Mouse (Mus musculus) C2C12 (cell line): Measurements from ENCODE around the gene Dhfr. TPM values are rescaled to one million over a fixed set of nuclear protein-coding genes. Genes with fewer than 3 reads are reported as not detected.

Experiments
- H3K27me3 ChIP-seq: one replicate; pipeline ENCODE4 v1.6.1; 2011; ENCODE audit not compliant: control insufficient read depth, insufficient read depth, insufficient read length
- H3K36me3 ChIP-seq: one replicate; pipeline ENCODE4 v1.6.1; 2011; ENCODE audit not compliant: control insufficient read depth, insufficient read depth
- H3K4me3 ChIP-seq: one replicate; pipeline ENCODE4 v1.5.1; 2011; ENCODE audit warnings: mild to moderate bottlenecking, control low read depth; ENCODE audit not compliant: poor library complexity, insufficient read depth, severe bottlenecking
- H3K79me2 ChIP-seq: one replicate; pipeline ENCODE4 v1.6.1; 2011; ENCODE audit not compliant: control insufficient read depth, insufficient read depth
- H3K79me3 ChIP-seq: one replicate; pipeline ENCODE4 v1.6.1; 2011; ENCODE audit warnings: low read depth, control low read depth
- H3ac ChIP-seq: one replicate; pipeline ENCODE3; 2011; ENCODE audit warnings: low read depth; ENCODE audit not compliant: control insufficient read depth, insufficient read length
- CEBPB ChIP-seq: IDR thresholded peaks from one replicate; pipeline ENCODE4 v1.6.1; 2011; ENCODE audit warnings: low read depth, mild to moderate bottlenecking, control low read depth, moderate library complexity
- CTCF ChIP-seq: IDR thresholded peaks from one replicate; pipeline ENCODE4 v1.5.1; 2011; ENCODE audit not compliant: control insufficient read depth, insufficient read depth, insufficient read length
- FOSL1 ChIP-seq: IDR thresholded peaks from one replicate; pipeline ENCODE4 v1.8.0; 2011; ENCODE audit warnings: mild to moderate bottlenecking, low read length; ENCODE audit not compliant: poor library complexity, insufficient read depth, severe bottlenecking
- MAX ChIP-seq: IDR thresholded peaks from one replicate; pipeline ENCODE4 v1.6.1; 2011; ENCODE audit warnings: mild to moderate bottlenecking, control low read depth
- MYOD1 ChIP-seq: IDR thresholded peaks from one replicate; pipeline ENCODE4 v1.6.1; 2011; ENCODE audit warnings: low read depth; ENCODE audit not compliant: control insufficient read depth, insufficient read length
- MYOG ChIP-seq: IDR thresholded peaks from one replicate; pipeline ENCODE4 v1.6.1; 2011; ENCODE audit not compliant: control insufficient read depth, insufficient read length; ENCODE audit errors: extremely low read depth
- USF1 ChIP-seq: IDR thresholded peaks from one replicate; pipeline ENCODE4 v1.6.1; 2011; ENCODE audit warnings: low read depth, mild to moderate bottlenecking, control low read depth, moderate library complexity
- polyA plus RNA-seq: library from polyadenylated mRNA; unstranded; fragments of >200 nt; fragmentation: generic; extraction: Trizol; gene quantifications from one replicate; pipeline ENCODE4 v1.2.1, GENCODE M21; 2012; ENCODE audit warnings: missing spikeins

Gene Dhfr
- polyA plus RNA-seq, 1 experiment = 9.4 TPM

DNA sequence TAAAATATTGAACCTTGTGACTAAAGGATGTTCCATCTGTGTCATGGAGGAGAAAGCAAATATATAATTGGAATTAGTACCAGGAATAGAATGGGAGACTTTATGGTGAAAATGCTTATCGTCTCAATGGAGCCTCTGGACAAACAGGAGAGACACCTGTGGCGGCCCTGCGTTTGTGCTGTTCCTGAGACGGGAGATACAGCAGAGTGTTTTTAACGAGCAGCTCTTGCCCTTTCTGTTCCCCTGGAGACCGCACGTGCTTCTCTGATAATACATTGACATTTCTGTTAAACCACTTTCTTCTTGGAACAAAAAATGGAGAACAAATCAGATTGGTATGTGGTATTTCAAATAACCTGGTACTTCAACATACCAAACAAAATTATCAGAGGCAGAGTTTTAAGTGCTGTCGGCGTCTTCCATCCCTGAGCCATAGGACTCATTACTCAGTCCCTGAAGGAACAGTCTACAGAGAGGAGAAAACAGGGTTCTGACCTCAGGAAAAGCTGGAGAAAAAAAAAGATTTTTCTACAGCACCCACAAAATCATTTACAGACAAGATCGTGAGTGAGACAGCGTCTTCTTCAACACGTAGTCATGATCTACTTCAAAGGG, 38.6 kb downstream of the Dhfr start:
- no peaks in the 10 kb centered on the region for H3K79me2 ChIP-seq
- no peaks in the 10 kb centered on the region for H3K36me3 ChIP-seq
- TF ChIP-seq CTCF (no peak), USF1 (no peak), CEBPB (no peak), FOSL1 (no peak), MAX (no peak), MYOG (no peak), MYOD1 (no peak)
- no peak overlapping the region for H3ac ChIP-seq
- no peak overlapping the region for H3K4me3 ChIP-seq
- H3K79me3 ChIP-seq = no peaks in the 10 kb centered on the region
- no peaks in the 10 kb centered on the region for H3K27me3 ChIP-seq

DNA sequence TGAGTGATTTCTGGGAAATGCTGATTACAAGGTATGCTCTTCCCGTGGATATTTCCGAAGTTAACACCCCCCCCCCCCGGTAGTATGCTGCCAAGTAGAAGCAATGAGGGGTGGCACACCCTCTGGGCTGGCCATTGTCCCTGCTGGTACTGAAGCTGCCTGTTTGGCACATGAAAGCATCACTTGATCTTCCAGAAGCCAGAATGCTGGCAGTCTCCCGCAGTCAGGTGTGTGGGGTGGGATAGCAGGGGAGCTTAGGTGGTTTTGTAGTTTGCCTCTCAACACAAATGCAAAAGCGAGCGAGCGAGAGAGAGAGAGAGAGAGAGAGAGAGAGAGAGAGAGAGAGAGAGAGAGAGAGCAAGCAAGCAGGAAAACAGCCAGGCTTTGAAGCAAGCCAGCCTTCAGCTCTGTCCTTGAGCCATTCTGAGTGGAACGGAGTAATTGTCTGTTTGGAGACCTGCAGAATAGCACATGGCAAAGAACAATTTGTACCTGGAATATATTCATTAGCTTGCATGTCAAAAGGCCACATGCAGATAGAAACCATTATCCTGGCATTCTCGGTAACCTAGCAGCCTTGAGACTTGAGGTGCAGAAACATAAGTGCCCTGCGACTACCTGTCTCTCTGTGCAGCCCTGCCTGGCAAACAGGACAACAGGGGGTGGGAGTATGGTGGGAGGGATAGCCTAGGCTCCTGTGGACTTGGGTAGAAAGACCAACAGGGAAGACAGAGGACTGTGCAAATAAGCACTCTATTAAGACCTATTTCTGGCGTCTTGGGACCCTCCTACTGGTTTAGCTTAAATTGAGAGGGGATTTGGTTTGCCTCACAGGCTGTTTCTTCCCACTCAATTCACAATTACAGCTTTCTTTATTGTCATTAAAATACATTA, 44.2 kb downstream of the Dhfr start:
- Histone ChIP-seq H3K79me3 (no peaks in the 10 kb centered on the region), H3K36me3 (no peaks in the 10 kb centered on the region), H3K79me2 (no peaks in the 10 kb centered on the region), H3K4me3 (no peak overlapping the region), H3ac (no peak overlapping the region), H3K27me3 (no peaks in the 10 kb centered on the region)
- TF ChIP-seq MYOD1 (no peak), USF1 (no peak), MAX (no peak), CEBPB (no peak), CTCF (no peak), FOSL1 (no peak), MYOG (no peak)

DNA sequence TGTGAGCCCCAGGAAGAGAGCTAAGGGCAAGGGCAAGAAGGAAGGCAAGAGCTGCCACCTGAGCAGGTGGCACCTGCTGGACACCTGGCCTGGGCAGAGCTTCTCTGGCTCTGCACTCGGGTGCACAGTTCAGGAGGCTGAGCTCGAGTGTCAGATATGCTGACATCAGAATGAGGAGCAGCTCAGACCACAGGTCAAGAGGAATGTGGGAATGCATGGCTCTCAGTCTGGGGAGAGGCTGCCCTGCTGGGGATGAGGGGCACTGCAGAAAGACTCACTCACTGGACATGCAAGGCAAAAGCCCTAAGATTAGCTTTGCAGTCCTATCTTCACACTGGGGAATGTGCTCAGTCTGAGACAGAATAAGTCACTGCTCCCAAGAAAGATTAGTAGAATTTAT, 47.5 kb downstream of the Dhfr start:
- no peaks in the 10 kb centered on the region for H3K79me3 ChIP-seq
- no peaks in the 10 kb centered on the region for H3K27me3 ChIP-seq
- H3ac ChIP-seq = no peak overlapping the region
- TF ChIP-seq MAX (no peak), CTCF (no peak), USF1 (no peak), MYOG (no peak), CEBPB (no peak), MYOD1 (no peak), FOSL1 (no peak)
- H3K36me3 ChIP-seq = no peaks in the 10 kb centered on the region
- H3K4me3 ChIP-seq = no peak overlapping the region
- H3K79me2 ChIP-seq = no peaks in the 10 kb centered on the region

DNA sequence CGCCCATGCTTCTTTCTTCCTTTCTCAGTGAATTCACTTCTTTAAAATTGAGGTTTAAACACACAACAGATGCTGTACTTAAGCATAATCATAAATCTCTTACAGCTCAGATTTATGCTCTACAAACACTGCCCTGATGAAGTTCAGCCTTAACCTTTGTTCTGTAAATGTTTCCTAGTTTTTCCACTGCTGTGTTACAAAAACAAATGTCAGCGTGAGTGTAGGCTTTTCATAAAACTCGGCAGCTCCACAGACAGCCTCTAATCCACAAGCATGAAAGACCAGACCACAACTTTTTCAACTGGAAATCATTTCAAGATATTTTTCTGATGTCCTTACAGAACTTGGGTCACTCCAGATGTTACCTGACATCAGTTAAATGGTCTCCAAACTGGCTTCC, 49.0 kb downstream of the Dhfr start:
- TF ChIP-seq CEBPB (no peak), FOSL1 (no peak), MYOD1 (no peak), CTCF (no peak), MYOG (no peak), MAX (no peak), USF1 (no peak)
- no peaks in the 10 kb centered on the region for H3K79me2 ChIP-seq
- H3ac ChIP-seq = no peak overlapping the region
- no peaks in the 10 kb centered on the region for H3K27me3 ChIP-seq
- H3K79me3 ChIP-seq = no peaks in the 10 kb centered on the region
- no peaks in the 10 kb centered on the region for H3K36me3 ChIP-seq
- no peak overlapping the region for H3K4me3 ChIP-seq

DNA sequence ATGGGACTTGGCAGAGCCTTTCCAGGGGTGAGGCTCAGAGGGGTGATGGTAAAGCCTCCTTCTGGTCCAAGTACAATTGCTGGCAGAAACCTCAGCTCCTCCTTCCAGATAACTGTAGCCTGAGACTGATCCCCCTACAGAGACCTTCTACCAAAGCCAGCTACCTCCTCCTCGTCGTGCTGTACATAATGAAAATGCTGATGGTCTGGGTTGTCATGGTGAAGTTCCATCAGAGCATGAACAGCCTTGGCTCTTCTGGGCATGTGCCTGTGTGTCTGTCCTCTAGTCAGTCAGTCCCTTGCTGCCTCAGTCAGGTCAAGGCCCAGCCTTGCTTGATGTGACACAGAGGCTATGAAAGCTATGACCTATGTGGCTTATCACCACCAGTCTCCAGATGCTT, 56.0 kb downstream of the Dhfr start:
- TF ChIP-seq CEBPB (no peak), CTCF (no peak), FOSL1 (no peak), MAX (no peak), MYOD1 (no peak), USF1 (no peak)
- H3K4me3 ChIP-seq = no peak overlapping the region
- H3K79me2 ChIP-seq = no peaks in the 10 kb centered on the region
- H3K27me3 ChIP-seq = no peaks in the 10 kb centered on the region
- H3K79me3 ChIP-seq = no peaks in the 10 kb centered on the region
- H3ac ChIP-seq = no peak overlapping the region
- no peaks in the 10 kb centered on the region for H3K36me3 ChIP-seq

DNA sequence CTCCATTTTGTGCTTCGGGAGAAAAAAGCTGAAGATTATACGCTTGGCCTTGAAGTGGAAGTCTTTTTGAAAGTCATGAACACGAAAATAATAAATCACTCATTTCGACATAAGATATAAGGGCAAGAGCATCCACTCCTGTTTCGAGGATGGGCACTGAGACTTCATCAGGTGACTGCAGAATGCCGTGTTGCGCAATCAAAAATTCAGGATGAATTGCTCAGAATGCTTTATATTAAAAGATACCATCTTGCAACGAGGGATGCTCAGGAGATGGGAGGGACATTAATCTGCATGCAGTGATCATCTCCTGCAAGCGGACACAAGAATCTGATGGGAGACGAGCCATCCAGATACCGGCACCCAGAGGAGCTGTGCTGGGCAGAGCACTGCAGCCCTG, 65.1 kb downstream of the Dhfr start:
- no peak for TF ChIP-seq MYOD1
- peak; percentile 63 for TF ChIP-seq CEBPB
- no peak for TF ChIP-seq MYOG
- Histone ChIP-seq H3ac (no peak overlapping the region), H3K4me3 (no peak overlapping the region), H3K79me3 (no peaks in the 10 kb centered on the region), H3K36me3 (no peaks in the 10 kb centered on the region), H3K79me2 (no peaks in the 10 kb centered on the region), H3K27me3 (peaks cover 13% of the 10 kb centered on the region)
